Mouse (Mus musculus) hindbrain, embryonic 14.5 days (tissue): ENCODE results near the gene Grm4. TPM values are rescaled to one million over a fixed set of nuclear protein-coding genes. Genes with fewer than 3 reads are reported as not detected.

Experiments used
- ATAC-seq: fragments of 200-750 bp; cut with Nextera tagmentation; 2 replicates; pipeline ENCODE4 v1.8.0; 2017; ENCODE audit warnings: moderate number of reproducible peaks, mild to moderate bottlenecking, moderate TSS enrichment, moderate library complexity; ENCODE audit not compliant: low FRiP score
- DNase-seq: peaks from one replicate; pipeline ENCODE4 v3.0.0-alpha.2; 2015; ENCODE audit warnings: low spot score
- H3K27ac ChIP-seq: fragments of 300-500 bp; sonication (generic); 2 replicates; pipeline ENCODE4 v1.5.1; 2014; ENCODE audit warnings: mild to moderate bottlenecking, moderate library complexity
- H3K27me3 ChIP-seq: fragments of 300-500 bp; sonication (generic); 2 replicates; pipeline ENCODE4 v1.6.1; 2014; ENCODE audit warnings: mild to moderate bottlenecking, low read length, mixed read lengths; ENCODE audit not compliant: control insufficient read depth, insufficient read depth
- H3K36me3 ChIP-seq: fragments of 300-500 bp; sonication (generic); replicated peaks from 2 replicates; pipeline ENCODE4 v1.6.1; 2014; ENCODE audit not compliant: control insufficient read depth, insufficient read depth
- H3K4me1 ChIP-seq: fragments of 300-500 bp; sonication (generic); replicated peaks from 2 replicates; pipeline ENCODE4 v1.6.1; 2014; ENCODE audit warnings: antibody characterized with exemption, low read length, mixed read lengths; ENCODE audit not compliant: control insufficient read depth, insufficient read depth
- H3K4me2 ChIP-seq: fragments of 300-500 bp; sonication (generic); replicated peaks from 2 replicates; pipeline ENCODE4 v1.6.1; 2014; ENCODE audit warnings: mild to moderate bottlenecking, moderate library complexity
- H3K4me3 ChIP-seq: fragments of 300-500 bp; sonication (generic); replicated peaks from 2 replicates; pipeline ENCODE4 v1.5.1; 2014; ENCODE audit warnings: mild to moderate bottlenecking, low read length
- H3K9ac ChIP-seq: fragments of 300-500 bp; sonication (generic); 2 replicates; pipeline ENCODE4 v1.6.1; 2014
- H3K9me3 ChIP-seq: fragments of 300-500 bp; sonication (generic); 2 replicates; pipeline ENCODE4 v1.6.1; 2016; ENCODE audit warnings: low read length; ENCODE audit not compliant: control insufficient read depth
- WGBS: fragments of 180-500 bp; shearing (Covaris S2); extraction: QIAGEN DNeasy Blood & Tissue Kit; methylation state at CpG from one replicate; pipeline ENCODE4 v1.1.7; 2014; 5-methylcytosine and 5-hydroxymethylcytosine counted together
- polyA plus RNA-seq: library from polyadenylated mRNA; unstranded; fragments of >200 nt; fragmentation: Nextera tagmentation; extraction: Ambion mirVana; gene quantifications from 2 replicates; pipeline ENCODE4 v1.2.1, GENCODE M21; 2014

Gene Grm4
- polyA plus RNA-seq, 1 experiment from 2014 or later, result 9.0 TPM

- no peaks in the 10 kb centered on the region for H3K9me3 ChIP-seq
- 80% methylated on average over 10 of the region's 12 CpGs for WGBS
- peaks cover 15% of the 10 kb centered on the region for H3K36me3 ChIP-seq
- no peak overlapping the region for H3K4me3 ChIP-seq
- no peak overlapping the region for H3K4me2 ChIP-seq
- no peak for ATAC-seq
- no peak overlapping the region for H3K27ac ChIP-seq
- H3K4me1 ChIP-seq, result peaks cover 25% of the 10 kb centered on the region
- no peak for DNase-seq
- peaks cover 10% of the 10 kb centered on the region; the same call in 1 of the 2 replicates for H3K27me3 ChIP-seq
- no peak overlapping the region for H3K9ac ChIP-seq
Observed at GRCm38 (mm10) chr17:27559596-27559995, 38.4 kb upstream of the Grm4 start.

GRCm38 (mm10) chr17:27558845-27559244, 37.6 kb upstream of the Grm4 start:
- no peaks in the 10 kb centered on the region for H3K9me3 ChIP-seq
- H3K27ac ChIP-seq, result no peak overlapping the region
- DNase-seq (no peak), ATAC-seq (no peak)
- peaks cover 15% of the 10 kb centered on the region for H3K36me3 ChIP-seq
- WGBS, result 9% methylated on average over 5 of the region's 5 CpGs
- no peak overlapping the region for H3K4me3 ChIP-seq
- no peak overlapping the region for H3K9ac ChIP-seq
- H3K27me3 ChIP-seq, result peaks cover 10% of the 10 kb centered on the region; the same call in 1 of the 2 replicates
- H3K4me2 ChIP-seq, result peak overlapping the region; percentile 82
- peaks cover 19% of the 10 kb centered on the region for H3K4me1 ChIP-seq

- H3K4me3 ChIP-seq, result peak overlapping the region; percentile 83
- H3K27me3 ChIP-seq, result peaks cover 10% of the 10 kb centered on the region; the same call in 1 of the 2 replicates
- H3K36me3 ChIP-seq, result peaks cover 15% of the 10 kb centered on the region
- H3K4me1 ChIP-seq, result peaks cover 19% of the 10 kb centered on the region
- DNase-seq, result no peak
- peak overlapping the region; percentile 89 for H3K9ac ChIP-seq
- H3K9me3 ChIP-seq, result no peaks in the 10 kb centered on the region
- H3K27ac ChIP-seq, result no peak overlapping the region
- peak overlapping the region; percentile 82 for H3K4me2 ChIP-seq
- ATAC-seq, result no peak
- 2% methylated on average over 14 of the region's 14 CpGs for WGBS
Observed at GRCm38 (mm10) chr17:27557927-27558661, 36.9 kb upstream of the Grm4 start.

GRCm38 (mm10) chr17:27557181-27557926, 36.2 kb upstream of the Grm4 start:
- Histone ChIP-seq H3K27me3 (peaks cover 10% of the 10 kb centered on the region; the same call in 1 of the 2 replicates), H3K9me3 (no peaks in the 10 kb centered on the region), H3K9ac (peak overlapping the region; percentile 89), H3K4me1 (peaks cover 19% of the 10 kb centered on the region), H3K4me2 (peak overlapping the region; percentile 82), H3K27ac (peak overlapping the region; percentile 94), H3K4me3 (peak overlapping the region; percentile 83), H3K36me3 (peaks cover 15% of the 10 kb centered on the region)
- ATAC-seq, result peak; percentile 47
- under 1% methylated on average over 50 of the region's 75 CpGs for WGBS
- peak; percentile 63 for DNase-seq

- ATAC-seq (peak; percentile 77), DNase-seq (peak; percentile 89)
- H3K4me1 ChIP-seq, result peaks cover 19% of the 10 kb centered on the region
- under 1% methylated on average over 79 of the region's 79 CpGs for WGBS
- H3K4me3 ChIP-seq, result peak within 1 kb of the TSS; percentile 83
- H3K9ac ChIP-seq, result peak within 1 kb of the TSS; percentile 89
- H3K4me2 ChIP-seq, result peak within 1 kb of the TSS; percentile 82
- no peaks in the 10 kb centered on the region for H3K9me3 ChIP-seq
- peaks cover 10% of the 10 kb centered on the region; the same call in 1 of the 2 replicates for H3K27me3 ChIP-seq
- peaks cover 9% of the 10 kb centered on the region for H3K36me3 ChIP-seq
- peak within 1 kb of the TSS; percentile 94 for H3K27ac ChIP-seq
Observed at GRCm38 (mm10) chr17:27556315-27557011, 35.3 kb upstream of the Grm4 start, which contains the start of gene Hmga1. Hmga1 (plus strand) TSS chr17:27556497.

GRCm38 (mm10) chr17:27555512-27556172, 34.4 kb upstream of the Grm4 start:
- ATAC-seq (no peak), DNase-seq (no peak)
- Histone ChIP-seq H3K27me3 (peaks cover 10% of the 10 kb centered on the region; the same call in 1 of the 2 replicates), H3K36me3 (0 out of 2 replicates have a peak, but pooled peaks cover 1% of the 10 kb centered on the region), H3K4me2 (peak overlapping the region; percentile 82), H3K4me3 (peak overlapping the region; percentile 83), H3K9ac (peak overlapping the region; percentile 89), H3K9me3 (no peaks in the 10 kb centered on the region), H3K4me1 (peaks cover 19% of the 10 kb centered on the region), H3K27ac (no peak overlapping the region)
- under 1% methylated on average over 42 of the region's 55 CpGs for WGBS

- Histone ChIP-seq H3K4me3 (peak overlapping the region; percentile 83), H3K4me2 (peak overlapping the region; percentile 82), H3K36me3 (no peaks in the 10 kb centered on the region), H3K27me3 (peaks cover 10% of the 10 kb centered on the region; the same call in 1 of the 2 replicates), H3K9ac (peak overlapping the region; percentile 89; the same call in 1 of the 2 replicates), H3K9me3 (no peaks in the 10 kb centered on the region), H3K4me1 (peaks cover 19% of the 10 kb centered on the region), H3K27ac (peak overlapping the region; percentile 20; the same call in 1 of the 2 replicates)
- DNase-seq (no peak), ATAC-seq (no peak)
- under 1% methylated on average over 11 of the region's 39 CpGs for WGBS
Observed at GRCm38 (mm10) chr17:27555075-27555511, 33.9 kb upstream of the Grm4 start.

GRCm38 (mm10) chr17:27554062-27554960, 33.1 kb upstream of the Grm4 start:
- ATAC-seq (no peak), DNase-seq (no peak)
- Histone ChIP-seq H3K27ac (peak overlapping the region; percentile 20; the same call in 1 of the 2 replicates), H3K4me2 (peak overlapping the region; percentile 82; the same call in 1 of the 2 replicates), H3K4me1 (peaks cover 19% of the 10 kb centered on the region), H3K36me3 (no peaks in the 10 kb centered on the region), H3K9me3 (no peaks in the 10 kb centered on the region), H3K4me3 (no peak overlapping the region), H3K27me3 (peaks cover 10% of the 10 kb centered on the region; the same call in 1 of the 2 replicates), H3K9ac (no peak overlapping the region)
- 44% methylated on average over 20 of the region's 20 CpGs for WGBS
